Mouse (Mus musculus): ENCODE measurements around the gene Spns3. TPM values are rescaled to one million over a fixed set of nuclear protein-coding genes. Genes with fewer than 3 reads are reported as not detected.

Spns3 gene
- polyA plus RNA-seq, 1 experiment from 2014 or later: 0.17 TPM

DNA sequence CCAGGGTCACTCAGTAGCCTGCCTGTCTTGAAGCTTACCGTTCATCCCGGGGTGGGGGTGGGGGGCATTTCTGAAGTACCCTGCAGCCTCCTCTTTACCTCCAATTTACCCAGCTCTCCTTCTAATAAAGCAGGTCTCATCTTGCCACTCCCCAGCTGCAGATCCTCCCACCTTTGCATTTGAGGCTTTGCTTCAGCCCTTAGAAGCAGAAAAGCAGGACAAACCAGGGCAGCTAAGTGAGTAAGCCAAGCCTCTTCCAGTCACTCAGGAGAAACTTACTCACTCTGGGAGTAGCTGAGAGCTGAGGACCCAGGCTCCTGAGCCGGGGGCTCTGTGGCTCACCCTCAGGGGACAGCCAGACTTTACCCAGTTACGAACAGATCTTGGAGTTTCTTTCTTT lies 28.2 kb upstream of the Spns3 start:
- H3K9ac ChIP-seq (ENCODE audit: low read depth, low read length): no peak overlapping the region
- no peak for ATAC-seq (replicated peaks; ENCODE audit: insufficient number of reproducible peaks, low FRiP score, low TSS enrichment)
- H3K4me2 ChIP-seq: no peak overlapping the region
- no peaks in the 10 kb centered on the region for H3K9me3 ChIP-seq (replicated peaks; ENCODE audit: control insufficient read depth, low read length)
- no peaks in the 10 kb centered on the region for H3K4me1 ChIP-seq (ENCODE audit: control insufficient read depth, insufficient read depth, low read length)
- H3K36me3 ChIP-seq (ENCODE audit: control insufficient read depth, insufficient read depth, low read length): no peaks in the 10 kb centered on the region
- no peak overlapping the region for H3K27ac ChIP-seq (ENCODE audit: low read depth, low read length)
- WGBS (ENCODE audit: insufficient replicate concordance): 78% methylated on average over 4 of the region's 4 CpGs
- H3K4me3 ChIP-seq (ENCODE audit: low read depth, low read length): no peak overlapping the region
- H3K27me3 ChIP-seq (ENCODE audit: control insufficient read depth, insufficient read depth, low read length): peaks cover 4% of the 10 kb centered on the region; the same call in 1 of the 2 replicates

DNA sequence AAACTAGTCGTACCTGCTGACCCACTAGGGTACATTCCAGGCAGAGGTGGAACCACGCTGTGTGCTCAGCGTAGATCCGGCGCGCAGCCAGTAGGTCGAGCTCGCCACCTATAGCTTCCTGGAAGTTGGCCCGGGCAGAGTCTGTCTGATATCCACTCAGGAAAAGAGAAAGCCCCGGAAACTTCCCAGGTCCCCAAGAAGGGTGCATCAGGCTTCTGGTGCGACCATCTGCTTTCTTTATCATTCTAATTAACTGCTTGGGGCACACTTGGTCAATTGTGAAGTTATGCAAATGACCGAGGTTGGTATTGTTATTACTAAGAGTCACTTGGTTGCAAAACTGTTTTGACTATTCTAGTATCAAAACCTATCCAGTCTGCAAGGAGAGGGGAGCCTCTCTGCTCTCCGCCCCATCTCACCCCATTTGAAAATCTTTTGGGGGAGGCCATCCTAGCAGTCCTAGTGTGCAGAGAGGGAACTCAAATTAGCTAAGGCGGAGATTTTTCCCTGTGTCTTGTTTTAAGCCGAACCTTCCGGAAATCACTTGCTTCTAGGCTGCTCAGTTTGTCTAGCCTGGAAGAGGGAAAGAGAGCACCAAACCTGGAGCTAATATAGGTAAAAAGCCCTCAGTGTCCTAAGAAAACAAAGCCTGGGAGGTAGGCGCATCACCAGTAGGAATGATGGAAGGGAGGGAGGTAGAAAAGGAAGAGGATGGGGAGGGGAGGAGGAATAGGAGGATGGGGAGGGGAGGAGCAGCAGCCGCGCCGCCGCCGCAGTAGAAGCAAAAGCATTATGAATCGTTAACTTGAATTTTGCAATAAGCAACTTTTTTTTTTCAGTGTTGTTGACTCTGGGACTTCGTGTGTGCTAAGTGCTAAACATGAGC lies 26.4 kb upstream of the Spns3 start:
- Histone ChIP-seq H3K9ac (ENCODE audit: low read depth, low read length) (peak overlapping the region; percentile 63), H3K4me1 (ENCODE audit: control insufficient read depth, insufficient read depth, low read length) (no peaks in the 10 kb centered on the region), H3K9me3 (replicated peaks; ENCODE audit: control insufficient read depth, low read length) (no peaks in the 10 kb centered on the region), H3K4me2 (peak overlapping the region; percentile 79), H3K36me3 (ENCODE audit: control insufficient read depth, insufficient read depth, low read length) (no peaks in the 10 kb centered on the region), H3K4me3 (ENCODE audit: low read depth, low read length) (peak overlapping the region; percentile 45), H3K27ac (ENCODE audit: low read depth, low read length) (no peak overlapping the region), H3K27me3 (ENCODE audit: control insufficient read depth, insufficient read depth, low read length) (peaks cover 4% of the 10 kb centered on the region; the same call in 1 of the 2 replicates)
- no peak for ATAC-seq (replicated peaks; ENCODE audit: insufficient number of reproducible peaks, low FRiP score, low TSS enrichment)
- 2% methylated on average over 24 of the region's 24 CpGs for WGBS (ENCODE audit: insufficient replicate concordance)

DNA sequence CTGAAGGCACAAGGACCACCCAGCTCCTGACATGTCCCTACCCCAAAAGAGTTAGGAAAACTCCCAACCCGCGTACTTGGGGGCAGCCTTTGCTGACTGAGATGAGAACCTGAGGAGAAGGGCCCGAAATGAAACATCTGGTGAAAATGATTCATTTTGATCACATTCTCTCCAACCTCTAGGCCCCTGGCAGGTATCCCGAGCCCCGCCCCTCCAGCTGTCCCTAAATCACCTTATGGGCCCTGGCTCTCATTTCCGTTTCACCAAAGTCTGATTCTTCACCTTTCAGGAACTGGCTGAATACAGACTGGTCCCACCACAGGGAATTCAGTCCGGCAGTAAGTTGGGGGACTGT lies 25.8 kb upstream of the Spns3 start:
- Histone ChIP-seq H3K4me1 (ENCODE audit: control insufficient read depth, insufficient read depth, low read length) (no peaks in the 10 kb centered on the region), H3K27me3 (ENCODE audit: control insufficient read depth, insufficient read depth, low read length) (peaks cover 4% of the 10 kb centered on the region; the same call in 1 of the 2 replicates), H3K9ac (ENCODE audit: low read depth, low read length) (peak overlapping the region; percentile 63), H3K27ac (ENCODE audit: low read depth, low read length) (no peak overlapping the region), H3K4me3 (ENCODE audit: low read depth, low read length) (peak overlapping the region; percentile 45), H3K36me3 (ENCODE audit: control insufficient read depth, insufficient read depth, low read length) (no peaks in the 10 kb centered on the region), H3K9me3 (replicated peaks; ENCODE audit: control insufficient read depth, low read length) (no peaks in the 10 kb centered on the region), H3K4me2 (peak overlapping the region; percentile 79)
- 18% methylated on average over 7 of the region's 7 CpGs for WGBS (ENCODE audit: insufficient replicate concordance)
- ATAC-seq (replicated peaks; ENCODE audit: insufficient number of reproducible peaks, low FRiP score, low TSS enrichment): no peak

DNA sequence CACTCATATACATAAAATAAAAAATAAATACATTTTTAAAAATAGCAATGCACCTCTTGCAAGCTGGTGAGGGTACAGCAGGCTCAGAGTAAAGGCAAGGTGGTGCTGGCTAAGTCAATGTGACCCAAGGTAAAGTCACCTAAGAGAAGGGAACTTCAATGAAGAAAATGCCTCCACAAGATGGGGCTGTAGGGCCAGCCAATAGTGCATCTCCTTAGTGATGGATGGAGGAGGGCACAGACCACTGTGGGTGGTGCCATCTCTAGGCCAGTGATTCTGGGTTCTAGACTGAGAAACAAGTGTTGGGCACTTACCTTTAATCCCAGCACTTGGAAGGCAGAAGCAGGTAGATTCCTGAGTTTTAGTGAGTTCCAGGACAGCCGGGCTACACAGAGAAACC lies 23.5 kb upstream of the Spns3 start:
- Histone ChIP-seq H3K27me3 (ENCODE audit: control insufficient read depth, insufficient read depth, low read length) (peaks cover 4% of the 10 kb centered on the region; the same call in 1 of the 2 replicates), H3K4me3 (ENCODE audit: low read depth, low read length) (no peak overlapping the region), H3K9me3 (replicated peaks; ENCODE audit: control insufficient read depth, low read length) (no peaks in the 10 kb centered on the region), H3K4me1 (ENCODE audit: control insufficient read depth, insufficient read depth, low read length) (no peaks in the 10 kb centered on the region), H3K9ac (ENCODE audit: low read depth, low read length) (no peak overlapping the region), H3K4me2 (no peak overlapping the region), H3K27ac (ENCODE audit: low read depth, low read length) (no peak overlapping the region), H3K36me3 (ENCODE audit: control insufficient read depth, insufficient read depth, low read length) (no peaks in the 10 kb centered on the region)
- no peak for ATAC-seq (replicated peaks; ENCODE audit: insufficient number of reproducible peaks, low FRiP score, low TSS enrichment)
- 87% methylated on average over 1 of the region's 1 CpGs for WGBS (ENCODE audit: insufficient replicate concordance)

DNA sequence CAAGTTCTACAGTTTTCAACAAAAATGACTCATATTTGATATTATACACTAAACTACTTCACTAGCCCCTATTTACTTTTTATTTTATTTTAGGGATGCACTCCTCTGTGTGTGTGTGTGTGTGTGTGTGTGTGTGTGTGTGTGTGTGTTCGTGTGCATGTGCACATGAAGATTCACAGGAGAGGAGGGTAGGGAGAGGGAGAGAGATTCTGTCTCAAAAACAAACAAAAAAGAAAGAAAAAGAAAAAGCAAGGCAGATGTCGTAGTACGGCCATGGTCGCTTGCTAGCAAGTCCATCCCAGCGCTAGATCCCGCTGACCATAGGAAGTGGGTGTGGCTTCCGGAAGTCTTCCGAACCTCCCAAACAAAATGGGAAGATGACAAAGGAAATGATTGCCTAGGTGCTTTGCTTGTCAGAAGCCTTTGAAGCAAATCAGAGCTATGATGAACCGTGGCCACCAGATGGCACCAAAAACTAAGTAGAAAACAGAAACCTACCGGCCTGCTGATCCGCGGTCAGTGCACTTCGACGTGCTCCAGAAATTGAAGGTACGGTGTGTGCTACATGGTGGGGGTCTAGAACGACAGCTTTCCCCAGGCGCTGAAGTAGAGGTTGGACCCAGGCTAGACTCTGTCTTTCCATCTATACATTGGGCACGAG lies 20.1 kb upstream of the Spns3 start:
- Histone ChIP-seq H3K9ac (ENCODE audit: low read depth, low read length) (0 out of 2 replicates have a peak overlapping the region, but pooled peaks have one; percentile 16), H3K27ac (ENCODE audit: low read depth, low read length) (no peak overlapping the region), H3K9me3 (replicated peaks; ENCODE audit: control insufficient read depth, low read length) (no peaks in the 10 kb centered on the region), H3K36me3 (ENCODE audit: control insufficient read depth, insufficient read depth, low read length) (no peaks in the 10 kb centered on the region), H3K4me3 (ENCODE audit: low read depth, low read length) (no peak overlapping the region), H3K4me2 (peak overlapping the region; percentile 49), H3K27me3 (ENCODE audit: control insufficient read depth, insufficient read depth, low read length) (no peaks in the 10 kb centered on the region), H3K4me1 (ENCODE audit: control insufficient read depth, insufficient read depth, low read length) (no peaks in the 10 kb centered on the region)
- 3% methylated on average over 18 of the region's 18 CpGs for WGBS (ENCODE audit: insufficient replicate concordance)
- 0 out of 2 replicates have a peak, but pooled peaks have one; percentile 25 for ATAC-seq (replicated peaks; ENCODE audit: insufficient number of reproducible peaks, low FRiP score, low TSS enrichment)

DNA sequence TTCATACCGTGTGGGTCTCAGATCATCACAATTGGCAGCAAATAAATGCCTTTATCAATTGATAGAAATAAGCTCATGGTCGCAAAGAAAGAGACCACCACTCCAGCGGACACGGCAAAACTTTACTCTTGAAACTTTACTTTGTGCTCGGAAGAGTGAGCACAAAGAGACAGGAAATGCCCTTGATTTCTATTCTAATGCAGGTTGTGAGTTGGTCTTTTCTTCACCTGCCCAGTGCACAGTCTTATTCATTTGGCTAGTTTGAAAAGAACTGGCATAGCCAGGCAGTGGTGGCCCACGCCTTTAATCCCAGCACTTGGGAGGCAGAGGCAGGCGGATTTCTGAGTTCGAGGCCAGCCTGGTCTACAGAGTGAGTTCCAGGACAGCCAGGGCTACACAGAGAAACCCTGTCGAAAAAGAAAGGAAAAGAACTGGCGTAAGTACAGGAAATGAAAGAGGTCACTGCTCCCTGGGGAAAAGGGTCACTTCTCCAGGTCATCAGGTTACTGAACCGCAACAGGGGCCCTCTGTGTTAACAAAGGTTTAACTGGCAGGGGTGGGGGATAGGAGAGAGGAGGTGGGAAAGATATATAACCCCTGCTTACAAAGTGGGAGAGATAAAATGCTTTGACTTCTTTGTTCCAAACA lies 19.5 kb upstream of the Spns3 start:
- H3K27me3 ChIP-seq (ENCODE audit: control insufficient read depth, insufficient read depth, low read length): no peaks in the 10 kb centered on the region
- H3K4me3 ChIP-seq (ENCODE audit: low read depth, low read length): no peak overlapping the region
- H3K4me1 ChIP-seq (ENCODE audit: control insufficient read depth, insufficient read depth, low read length): no peaks in the 10 kb centered on the region
- no peaks in the 10 kb centered on the region for H3K9me3 ChIP-seq (replicated peaks; ENCODE audit: control insufficient read depth, low read length)
- WGBS (ENCODE audit: insufficient replicate concordance): 72% methylated on average over 11 of the region's 11 CpGs
- no peaks in the 10 kb centered on the region for H3K36me3 ChIP-seq (ENCODE audit: control insufficient read depth, insufficient read depth, low read length)
- no peak for ATAC-seq (replicated peaks; ENCODE audit: insufficient number of reproducible peaks, low FRiP score, low TSS enrichment)
- H3K4me2 ChIP-seq: no peak overlapping the region
- H3K9ac ChIP-seq (ENCODE audit: low read depth, low read length): no peak overlapping the region
- H3K27ac ChIP-seq (ENCODE audit: low read depth, low read length): no peak overlapping the region

DNA sequence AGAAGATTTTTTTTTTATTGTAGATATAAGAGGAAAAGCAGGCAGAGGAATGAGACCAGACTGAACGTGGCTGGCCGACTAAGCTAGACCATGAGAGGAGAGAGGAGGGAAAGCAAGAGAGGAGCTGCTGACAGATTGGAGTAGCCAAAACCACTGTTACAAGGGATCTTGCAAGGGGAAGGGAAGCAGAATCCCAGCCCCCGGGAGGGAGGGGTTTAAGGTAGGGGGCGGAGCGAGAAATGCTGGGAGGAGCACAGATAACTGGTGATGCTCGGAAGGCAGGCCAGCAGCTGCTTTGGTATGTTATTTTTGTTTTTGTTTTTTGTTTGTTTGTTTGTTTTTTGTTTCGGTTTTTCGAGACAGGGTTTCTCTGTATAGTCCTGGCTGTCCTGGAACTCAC lies 18.7 kb upstream of the Spns3 start:
- Histone ChIP-seq H3K9me3 (replicated peaks; ENCODE audit: control insufficient read depth, low read length) (no peaks in the 10 kb centered on the region), H3K4me2 (no peak overlapping the region), H3K27me3 (ENCODE audit: control insufficient read depth, insufficient read depth, low read length) (no peaks in the 10 kb centered on the region), H3K27ac (ENCODE audit: low read depth, low read length) (no peak overlapping the region), H3K9ac (ENCODE audit: low read depth, low read length) (no peak overlapping the region), H3K4me1 (ENCODE audit: control insufficient read depth, insufficient read depth, low read length) (no peaks in the 10 kb centered on the region), H3K36me3 (ENCODE audit: control insufficient read depth, insufficient read depth, low read length) (no peaks in the 10 kb centered on the region), H3K4me3 (ENCODE audit: low read depth, low read length) (no peak overlapping the region)
- 23% methylated on average over 8 of the region's 8 CpGs for WGBS (ENCODE audit: insufficient replicate concordance)
- ATAC-seq (replicated peaks; ENCODE audit: insufficient number of reproducible peaks, low FRiP score, low TSS enrichment): no peak

DNA sequence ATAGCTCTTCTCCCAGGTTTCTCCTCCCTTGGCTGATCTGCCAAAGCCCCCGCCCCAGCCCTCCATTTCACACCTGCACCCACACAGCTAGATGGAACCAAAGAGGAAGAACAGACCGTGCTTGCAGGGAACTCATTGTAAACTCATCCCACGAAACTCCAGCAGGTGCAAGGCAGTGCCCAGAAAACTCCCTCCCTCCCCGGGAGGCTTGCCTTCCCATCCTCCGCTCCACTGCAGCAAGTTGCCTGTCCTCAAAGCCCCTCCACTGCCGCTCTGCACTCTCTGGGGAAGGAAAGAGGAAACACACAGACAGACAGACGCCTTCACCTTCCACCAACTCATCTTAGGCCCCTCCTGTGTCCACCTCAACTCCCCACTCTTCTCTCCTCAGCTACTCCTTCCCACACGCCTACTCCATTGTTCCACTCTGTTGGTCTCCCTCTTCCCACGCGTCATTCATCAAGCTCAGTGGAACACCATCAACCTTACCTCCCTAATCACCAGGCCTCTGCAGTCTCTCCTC lies 16.6 kb upstream of the Spns3 start:
- H3K27ac ChIP-seq (ENCODE audit: low read depth, low read length): no peak overlapping the region
- no peak overlapping the region for H3K4me2 ChIP-seq
- no peaks in the 10 kb centered on the region for H3K36me3 ChIP-seq (ENCODE audit: control insufficient read depth, insufficient read depth, low read length)
- WGBS (ENCODE audit: insufficient replicate concordance): 46% methylated on average over 10 of the region's 10 CpGs
- no peak for ATAC-seq (replicated peaks; ENCODE audit: insufficient number of reproducible peaks, low FRiP score, low TSS enrichment)
- no peak overlapping the region for H3K9ac ChIP-seq (ENCODE audit: low read depth, low read length)
- H3K4me1 ChIP-seq (ENCODE audit: control insufficient read depth, insufficient read depth, low read length): no peaks in the 10 kb centered on the region
- no peaks in the 10 kb centered on the region for H3K27me3 ChIP-seq (ENCODE audit: control insufficient read depth, insufficient read depth, low read length)
- no peaks in the 10 kb centered on the region for H3K9me3 ChIP-seq (replicated peaks; ENCODE audit: control insufficient read depth, low read length)
- no peak overlapping the region for H3K4me3 ChIP-seq (ENCODE audit: low read depth, low read length)

All from heart, embryonic 11.5 days (tissue).